Mouse (Mus musculus): ENCODE results near the gene Frs3.

Frs3 gene

GRCm38 (mm10) chr17:47730633-47731575 lies 42.1 kb downstream of the Frs3 start:
- in situ Hi-C loops (cut with MboI, MseI), result no loop called here

GRCm38 (mm10) chr17:47735553-47736100 lies 46.8 kb downstream of the Frs3 start:
- in situ Hi-C loops (cut with MboI, MseI), result no loop called here

GRCm38 (mm10) chr17:47736856-47737255 lies 48.0 kb downstream of the Frs3 start, which contains the start of gene Tfeb:
Gene Tfeb, plus strand, starts transcription at chr17:47737030.
- in situ Hi-C loops (cut with MboI, MseI), result no loop called here

- in situ Hi-C loops (cut with MboI, MseI), result no loop called here
These were observed 48.6 kb downstream of the Frs3 start for GRCm38 (mm10) chr17:47737271-47738065.

GRCm38 (mm10) chr17:47738066-47738878 lies 49.4 kb downstream of the Frs3 start:
- in situ Hi-C loops (cut with MboI, MseI), result no loop called here

GRCm38 (mm10) chr17:47738879-47739798 lies 50.3 kb downstream of the Frs3 start:
- in situ Hi-C loops (cut with MboI, MseI), result no loop called here

- in situ Hi-C loops (cut with MboI, MseI), result no loop called here
These were observed 51.4 kb downstream of the Frs3 start for GRCm38 (mm10) chr17:47740186-47740585.

GRCm38 (mm10) chr17:47742991-47743734 lies 54.3 kb downstream of the Frs3 start:
- in situ Hi-C loops (cut with MboI, MseI), result no loop called here

- in situ Hi-C loops (cut with MboI, MseI), result no loop called here
These were observed 55.3 kb downstream of the Frs3 start for GRCm38 (mm10) chr17:47744086-47744485.

GRCm38 (mm10) chr17:47744746-47745368 lies 56.0 kb downstream of the Frs3 start:
- in situ Hi-C loops (cut with MboI, MseI), result no loop called here

GRCm38 (mm10) chr17:47748791-47749553 lies 60.1 kb downstream of the Frs3 start:
- in situ Hi-C loops (cut with MboI, MseI), result no loop called here

- in situ Hi-C loops (cut with MboI, MseI), result no loop called here
These were observed 60.8 kb downstream of the Frs3 start for GRCm38 (mm10) chr17:47749626-47750025.

GRCm38 (mm10) chr17:47750101-47750500 lies 61.3 kb downstream of the Frs3 start:
- in situ Hi-C loops (cut with MboI, MseI), result no loop called here

- in situ Hi-C loops (cut with MboI, MseI), result no loop called here
These were observed 63.0 kb downstream of the Frs3 start for GRCm38 (mm10) chr17:47751811-47752210.

- in situ Hi-C loops (cut with MboI, MseI), result no loop called here
These were observed 64.4 kb downstream of the Frs3 start for GRCm38 (mm10) chr17:47753130-47753775.

Data from T-helper 17 cell (primary cell).